Mouse (Mus musculus) E14TG2a.4 (cell line): ENCODE measurements at regions not wholly inside any gene's neighbourhood (a gene's known extent, or its start where the extent isn't known, plus 50 kb on each side); places are given as distances from the start of the nearest gene placed in this dataset.

Experiments
- CTCF ChIP-seq: conservative IDR thresholded peaks from 2 replicates; pipeline ENCODE4 v1.5.1; 2014; ENCODE audit warnings: low read length
- NANOG ChIP-seq: IDR thresholded peaks from 2 replicates; pipeline ENCODE4 v1.6.1; 2014; ENCODE audit warnings: borderline replicate concordance, low read length, mixed read lengths
- POU5F1 ChIP-seq: IDR thresholded peaks from 2 replicates; pipeline ENCODE4 v1.6.1; 2014; ENCODE audit warnings: low read length, borderline replicate concordance

GRCm38 (mm10) chr14:54072283-54072912 is 181.5 kb downstream of the Dad1 start:
- TF ChIP-seq CTCF, result no peak
- TF ChIP-seq POU5F1, result no peak
- TF ChIP-seq NANOG, result no peak
